Mouse (Mus musculus): ENCODE results near the gene Gck.

Gck gene

DNA sequence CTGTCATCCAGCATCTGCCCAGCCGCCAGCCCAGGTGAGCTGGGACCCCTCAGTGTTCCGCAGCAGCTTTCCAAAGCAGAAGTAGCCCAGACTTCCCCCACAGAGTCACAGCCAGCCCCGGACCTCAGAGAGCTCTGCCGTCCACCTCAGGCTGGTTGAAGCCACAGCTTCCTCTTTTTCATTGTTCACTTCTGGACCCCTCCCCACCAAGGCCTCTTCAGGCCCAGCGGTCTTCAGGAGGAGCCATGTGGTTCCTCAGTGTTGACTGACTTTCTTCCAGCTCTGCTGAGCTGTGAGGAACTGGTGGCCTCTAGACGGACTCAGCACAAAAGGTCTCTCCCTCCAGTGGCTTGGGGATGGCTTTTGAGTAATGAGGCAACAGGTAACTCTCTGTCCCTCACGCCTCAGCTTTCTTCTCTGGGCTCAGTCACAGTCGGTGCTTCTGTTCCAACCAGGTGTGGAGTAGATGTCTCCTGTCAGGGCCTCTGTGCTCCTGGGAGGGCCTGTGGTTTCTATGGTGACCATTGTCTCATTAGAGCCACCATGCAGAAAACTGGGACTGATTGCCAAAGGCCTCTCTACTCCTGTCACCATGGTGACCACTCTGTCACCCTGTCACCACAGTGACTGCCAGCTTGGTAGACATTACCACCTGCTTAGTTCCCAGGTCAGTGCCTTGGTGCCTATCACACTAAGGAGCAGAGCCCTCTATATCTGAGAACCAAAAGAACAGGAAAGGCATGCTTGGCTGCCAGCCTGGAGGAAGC lies at the start of gene Gck:
Gene Gck (minus strand): TSS at position 496 of the 767 bp plus-strand sequence.
- DNase-seq (ENCODE audit: low spot score in 2 of 2), result no peak

DNA sequence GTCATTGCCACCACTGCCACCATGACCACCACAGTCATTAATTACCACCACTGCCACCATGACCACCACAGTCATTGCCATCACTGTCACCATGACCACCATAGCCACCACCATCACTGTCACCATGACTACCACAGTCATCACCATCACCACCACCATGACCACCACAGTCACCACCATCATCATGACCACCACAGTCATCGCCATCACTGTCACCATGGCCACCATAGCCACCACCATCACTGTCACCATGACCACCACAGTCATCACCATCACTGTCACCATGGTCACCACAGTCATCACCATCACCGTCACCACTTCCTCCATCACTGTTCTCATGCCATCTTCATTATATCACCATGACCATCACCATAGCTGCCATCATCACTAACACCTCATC lies 48.6 kb upstream of the Gck start:
- no peak for DNase-seq (ENCODE audit: low spot score in 2 of 2)

DNA sequence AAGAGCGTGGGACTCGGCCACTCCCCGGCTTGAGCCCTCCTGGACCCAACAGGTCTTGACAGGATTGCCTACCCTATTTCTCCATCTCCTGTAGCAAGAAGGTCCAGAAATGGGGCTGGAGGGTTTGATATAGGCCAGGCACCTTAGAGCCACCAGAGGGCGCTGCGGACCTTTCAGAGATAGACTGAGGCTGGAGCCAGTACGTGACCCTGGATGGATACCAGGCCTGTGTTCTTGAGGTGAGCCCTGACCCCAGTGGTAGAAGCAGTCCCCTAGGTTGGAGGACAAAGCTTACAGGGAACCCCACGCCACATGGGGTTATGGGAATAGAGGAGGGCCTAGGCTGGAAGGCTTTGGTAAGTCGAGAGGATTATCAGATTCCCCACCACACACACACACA lies 46.1 kb upstream of the Gck start:
- DNase-seq (ENCODE audit: low spot score in 2 of 2), result peak; percentile 79 to 87

DNA sequence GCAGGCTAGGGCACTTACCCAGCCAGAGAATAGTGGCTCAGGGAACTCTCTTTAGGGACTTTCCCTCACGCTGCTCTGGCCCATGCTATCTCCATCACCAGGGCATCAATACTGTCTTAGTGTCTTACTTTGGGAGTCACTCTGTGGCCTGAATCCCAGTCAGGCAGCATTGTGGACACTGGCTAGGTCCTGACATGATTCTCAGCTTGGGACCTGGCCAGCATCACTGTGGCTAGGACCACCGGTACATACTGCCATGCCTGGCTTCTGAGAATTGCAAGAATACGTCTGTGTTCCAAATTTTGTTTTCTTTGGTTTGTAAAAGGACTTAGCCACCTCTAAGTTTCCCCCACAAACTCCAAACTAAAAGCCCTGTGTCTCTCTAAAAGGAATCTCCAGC lies 45.0 kb upstream of the Gck start:
- DNase-seq (ENCODE audit: low spot score in 2 of 2), result no peak

DNA sequence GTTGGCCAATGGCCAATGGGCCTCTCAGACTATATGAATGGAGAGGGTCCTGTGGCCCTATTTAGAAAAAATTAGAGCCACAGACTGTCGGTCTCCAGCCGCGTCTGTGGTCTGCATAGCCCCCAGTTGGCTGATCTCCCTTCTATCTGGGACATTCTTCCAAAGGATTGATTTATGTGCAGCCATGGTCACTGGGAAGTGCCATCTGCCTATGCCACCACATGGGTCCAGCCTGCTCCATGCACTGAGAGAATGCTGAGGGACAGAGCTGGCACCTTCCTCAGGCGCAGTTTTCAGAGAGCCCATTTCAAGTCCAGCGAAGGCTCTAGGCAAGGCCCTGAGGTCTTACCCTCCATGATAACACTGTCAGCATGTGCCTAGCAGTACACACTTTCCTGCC lies 44.3 kb upstream of the Gck start:
- no peak for DNase-seq (ENCODE audit: low spot score in 2 of 2)

DNA sequence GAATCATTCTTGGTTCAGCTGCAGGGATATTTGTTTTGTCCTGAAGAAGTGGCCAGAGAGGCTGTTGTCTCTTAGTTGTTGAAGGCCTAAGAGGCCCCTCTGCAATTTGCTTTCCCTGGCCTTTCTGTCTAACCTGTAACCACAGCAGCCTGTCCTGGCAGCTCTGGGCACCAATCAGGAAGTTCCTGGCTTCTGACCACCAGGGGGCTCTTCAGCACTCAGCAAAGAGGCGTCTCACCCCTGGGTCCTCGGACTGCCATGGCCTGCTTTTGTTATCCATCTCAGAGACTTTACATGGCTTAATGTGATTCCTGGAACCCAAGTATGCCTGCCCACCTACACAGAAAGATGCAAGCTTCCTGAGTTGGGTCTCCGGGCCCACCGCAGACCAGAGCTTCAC lies 41.0 kb upstream of the Gck start:
- DNase-seq (ENCODE audit: low spot score in 2 of 2), result no peak

DNA sequence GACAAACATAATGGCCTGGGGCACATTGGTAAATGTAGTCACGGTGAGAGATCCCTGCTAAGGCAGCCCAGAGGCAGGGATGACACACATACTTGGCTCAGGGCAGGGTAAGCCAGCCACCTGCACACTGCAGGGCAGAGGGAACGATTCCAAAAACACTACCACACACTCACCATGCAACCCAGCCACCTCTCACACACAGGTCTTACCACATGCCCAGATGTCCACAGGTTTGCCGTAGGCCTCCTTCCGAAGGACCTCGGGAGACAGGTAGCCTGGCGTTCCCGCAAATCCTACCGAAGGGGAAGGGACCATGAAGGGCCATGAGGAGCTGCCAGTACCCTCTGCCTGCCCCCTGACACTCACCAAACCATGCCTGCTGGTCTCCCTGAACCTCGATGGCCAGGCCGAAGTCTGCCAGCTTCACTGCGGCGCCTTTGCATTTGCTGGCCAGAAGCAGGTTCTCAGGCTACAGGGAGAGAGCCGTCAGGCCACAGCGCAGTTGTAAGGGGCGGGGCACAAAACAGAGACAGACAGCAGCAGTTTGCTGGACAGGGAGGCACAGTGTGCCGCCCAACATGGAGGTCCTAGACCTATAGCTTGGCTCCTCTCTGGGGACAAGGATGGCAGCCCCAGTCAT lies 40.2 kb upstream of the Gck start:
- DNase-seq (ENCODE audit: low spot score in 2 of 2), result no peak

DNA sequence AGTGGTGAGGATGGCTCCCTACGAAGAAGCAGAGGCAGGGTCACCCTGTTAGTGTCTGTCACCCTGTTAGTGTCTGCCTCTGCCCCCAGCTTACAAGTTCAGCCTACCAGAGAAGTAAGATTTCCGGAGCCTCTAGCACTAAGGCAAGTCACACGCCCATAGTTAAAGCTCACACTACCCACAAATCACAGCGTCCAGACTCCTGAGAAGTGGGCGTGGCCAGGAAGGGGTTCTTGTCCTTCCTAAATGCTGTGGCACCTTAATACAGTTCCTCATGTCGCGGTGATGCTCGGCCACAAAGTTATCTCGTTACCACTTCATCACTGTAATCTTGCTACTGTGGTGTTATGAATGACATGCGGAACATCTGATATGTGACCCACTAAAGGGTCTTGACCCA lies 38.2 kb upstream of the Gck start:
- DNase-seq (ENCODE audit: low spot score in 2 of 2), result no peak

DNA sequence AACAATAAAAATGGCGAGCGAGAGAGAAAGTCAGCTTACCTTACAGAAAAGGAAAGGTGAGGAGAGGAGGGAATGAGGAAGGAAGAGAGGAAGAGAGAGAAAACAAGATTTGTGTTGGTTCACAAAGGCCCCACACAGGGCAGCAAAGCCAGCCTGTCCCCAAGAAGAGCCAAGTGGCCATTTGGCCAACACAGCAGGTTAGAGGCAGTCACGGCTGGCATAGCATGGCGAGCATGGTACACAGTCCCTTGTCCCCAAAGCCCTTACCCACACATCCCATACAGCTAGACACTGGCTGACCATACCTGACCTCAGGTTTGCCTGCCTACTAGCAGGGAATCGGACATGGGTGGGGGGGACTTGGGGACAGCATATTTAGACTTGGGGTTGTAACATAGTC lies 33.7 kb upstream of the Gck start:
- DNase-seq (ENCODE audit: low spot score in 2 of 2), result no peak

DNA sequence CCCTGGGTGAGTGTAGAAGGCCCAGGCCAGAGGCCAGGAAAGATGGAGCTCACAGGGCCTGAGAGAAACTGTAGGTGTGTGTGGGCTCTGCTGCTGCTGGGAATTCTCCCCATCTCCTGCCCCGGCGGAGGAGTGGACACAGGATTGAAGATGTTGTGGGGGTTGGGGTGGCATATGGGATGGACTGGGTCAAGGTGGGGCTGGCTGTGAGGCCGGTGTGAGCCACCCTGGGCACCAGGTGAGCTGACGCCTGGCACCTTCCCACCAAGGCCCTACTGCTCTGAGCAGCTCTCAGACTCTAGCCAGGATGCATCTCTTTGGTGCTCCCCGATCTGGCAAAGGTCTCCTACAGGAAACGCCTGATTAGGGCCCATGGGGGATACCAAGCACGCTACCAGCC lies 31.4 kb upstream of the Gck start:
- no peak for DNase-seq (ENCODE audit: low spot score in 2 of 2)

DNA sequence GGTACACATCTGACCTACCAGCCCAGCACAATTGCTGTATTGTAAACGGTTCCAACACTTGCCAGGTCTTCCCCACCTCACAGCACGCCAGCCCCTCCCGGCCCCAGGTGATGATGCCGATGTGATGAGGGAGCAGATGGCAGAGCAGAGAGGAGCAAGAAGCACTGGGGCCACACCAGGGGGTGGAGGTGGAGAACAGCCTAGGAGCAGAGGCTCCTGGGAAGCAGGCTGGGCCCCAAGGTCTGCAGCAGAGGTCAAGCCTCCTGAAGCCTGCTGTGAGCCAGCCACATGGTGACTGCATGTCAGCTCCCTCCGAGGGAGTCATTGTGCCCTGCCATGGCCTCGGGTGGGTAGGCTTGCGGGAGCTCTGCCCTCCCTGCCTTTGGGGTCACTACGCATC lies 30.7 kb upstream of the Gck start:
- DNase-seq (ENCODE audit: low spot score in 2 of 2), result no peak

DNA sequence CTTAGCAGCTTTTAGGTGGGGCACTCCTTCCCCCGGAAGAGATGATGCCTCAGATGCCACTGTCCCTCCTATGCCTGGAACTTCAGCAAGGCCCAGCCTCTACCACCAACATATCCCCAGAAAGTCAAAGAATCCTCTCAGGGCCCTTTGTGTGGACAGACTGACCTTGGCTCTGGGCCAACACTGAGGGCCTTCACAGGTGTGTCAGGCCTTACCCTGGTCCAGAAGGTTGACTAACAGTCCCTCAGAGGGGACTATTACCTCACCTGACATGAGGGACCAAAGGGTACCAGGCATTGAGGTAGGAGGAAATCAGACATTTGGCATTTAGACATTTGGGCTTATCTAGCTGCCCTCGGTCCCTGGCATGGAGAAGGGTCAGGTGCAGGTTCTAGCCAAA lies 30.2 kb upstream of the Gck start:
- no peak for DNase-seq (ENCODE audit: low spot score in 2 of 2)

DNA sequence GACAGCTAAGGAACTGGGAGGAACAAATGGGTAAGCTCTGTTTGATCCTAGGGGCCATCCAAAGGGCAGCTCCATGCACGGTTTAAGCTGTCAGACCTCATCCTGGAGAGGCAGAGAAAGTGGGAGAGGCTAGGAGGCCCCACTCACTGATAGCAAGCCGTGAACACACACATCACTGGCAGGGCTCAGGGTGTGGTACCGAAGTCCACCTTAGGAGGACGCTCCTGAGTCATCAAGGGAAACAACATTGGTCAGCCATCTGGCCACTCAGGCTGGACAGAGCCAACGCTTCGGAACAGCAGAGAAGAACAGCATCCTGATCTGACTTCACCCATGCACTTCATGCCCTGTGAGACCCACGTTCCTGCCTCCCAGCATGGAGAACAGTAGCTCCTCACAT lies 29.2 kb upstream of the Gck start:
- no peak for DNase-seq (ENCODE audit: low spot score in 2 of 2)

DNA sequence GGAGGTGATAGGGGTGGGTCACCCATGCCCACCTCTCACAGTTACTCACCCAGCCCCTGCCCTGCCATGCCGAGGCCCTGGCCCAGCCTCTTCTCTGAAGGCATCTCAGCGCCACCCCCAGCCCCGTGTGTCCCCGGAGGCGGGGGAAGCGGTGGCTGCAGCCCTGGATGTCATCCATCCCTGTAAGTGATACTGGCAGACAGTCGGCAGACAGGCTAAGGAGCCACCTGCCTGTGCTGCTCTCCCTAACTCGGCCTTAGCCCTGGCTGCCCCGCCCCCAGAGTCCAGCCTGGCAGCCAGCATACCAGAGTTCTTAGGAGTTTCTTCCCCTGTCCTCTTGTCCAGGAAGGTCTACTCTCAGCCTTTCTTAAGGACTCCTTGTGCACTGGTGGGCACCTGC lies 26.2 kb upstream of the Gck start:
- no peak for DNase-seq (ENCODE audit: low spot score in 2 of 2)

DNA sequence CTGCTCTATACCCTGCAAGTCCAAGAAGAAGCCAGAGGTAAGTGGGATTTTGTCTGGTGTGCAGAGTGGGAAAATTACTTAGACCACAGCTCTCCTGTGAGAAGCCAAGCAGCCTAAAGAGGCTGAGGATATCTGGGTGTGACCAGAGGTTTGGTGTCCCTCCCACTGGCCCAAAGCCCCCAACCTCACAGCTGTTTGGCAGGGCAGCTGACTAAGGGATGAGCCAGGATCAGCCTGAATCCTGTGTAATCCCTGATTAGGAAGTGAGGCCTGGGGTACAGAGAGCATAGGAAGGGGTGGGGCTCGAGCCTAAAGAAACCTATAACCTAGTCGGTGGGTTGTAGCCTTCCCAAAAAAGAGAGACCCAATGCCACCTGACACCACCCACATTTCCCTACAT lies 25.2 kb upstream of the Gck start:
- DNase-seq (ENCODE audit: low spot score in 2 of 2), result no peak

DNA sequence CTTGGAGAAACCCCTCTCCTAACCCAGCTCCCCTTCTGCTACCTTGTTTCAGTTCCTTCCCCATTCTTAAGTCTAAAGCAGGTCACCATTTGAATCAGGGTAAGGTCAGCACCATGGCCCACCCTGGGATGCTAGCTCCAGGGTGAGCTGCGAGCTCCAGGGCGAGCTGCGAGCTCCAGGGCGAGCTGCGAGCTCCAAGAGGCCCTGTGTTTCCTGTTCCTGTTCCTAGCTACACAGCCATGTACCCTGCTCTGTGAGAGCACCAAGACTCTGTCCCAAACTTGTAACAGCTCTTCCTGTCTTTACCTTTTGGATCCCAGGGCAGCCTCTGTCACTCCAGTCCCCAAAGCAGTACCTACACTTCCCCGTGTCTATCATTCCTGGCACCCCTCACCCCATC lies 24.2 kb upstream of the Gck start:
- DNase-seq (ENCODE audit: low spot score in 2 of 2), result no peak

DNA sequence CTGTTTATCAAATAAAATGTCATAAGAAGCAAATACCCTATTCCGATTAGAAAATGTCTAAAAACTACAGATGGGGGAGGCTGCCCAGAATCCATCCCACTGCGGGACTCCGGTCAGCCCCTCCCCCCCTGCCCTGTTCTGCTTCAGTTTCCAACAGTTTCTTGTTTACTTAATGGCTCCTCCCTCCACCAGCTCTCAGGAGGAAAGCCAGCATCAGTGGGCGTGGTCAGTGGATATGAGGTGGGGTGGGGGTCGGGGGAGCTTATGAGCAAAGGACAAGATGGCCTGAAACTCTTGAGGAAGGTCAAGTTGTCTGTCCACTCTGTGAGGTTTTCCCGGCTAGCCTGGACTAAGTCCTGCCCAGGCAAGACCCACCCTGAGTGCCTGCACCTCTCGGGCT lies 23.3 kb upstream of the Gck start:
- DNase-seq (ENCODE audit: low spot score in 2 of 2), result no peak

DNA sequence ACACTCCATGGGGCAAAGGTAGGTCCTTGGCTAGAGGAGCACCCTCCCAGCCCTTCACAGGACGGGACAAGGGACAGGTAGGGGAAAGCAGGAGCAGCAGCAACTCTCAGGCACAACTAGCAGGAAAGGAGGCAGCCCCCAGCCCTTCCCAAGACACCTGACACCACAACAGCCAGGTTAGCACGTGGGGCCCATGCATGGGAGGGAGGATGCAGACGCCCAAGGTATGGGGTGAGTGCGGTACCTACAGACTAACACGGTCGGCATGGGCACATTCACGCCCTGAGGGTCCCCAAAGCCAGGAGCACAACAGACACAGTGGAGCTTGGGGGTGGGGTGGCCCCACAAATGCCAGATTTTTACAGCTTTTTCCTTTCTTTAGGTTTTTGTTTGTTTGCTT lies 21.3 kb upstream of the Gck start:
- DNase-seq (ENCODE audit: low spot score in 2 of 2), result no peak

DNA sequence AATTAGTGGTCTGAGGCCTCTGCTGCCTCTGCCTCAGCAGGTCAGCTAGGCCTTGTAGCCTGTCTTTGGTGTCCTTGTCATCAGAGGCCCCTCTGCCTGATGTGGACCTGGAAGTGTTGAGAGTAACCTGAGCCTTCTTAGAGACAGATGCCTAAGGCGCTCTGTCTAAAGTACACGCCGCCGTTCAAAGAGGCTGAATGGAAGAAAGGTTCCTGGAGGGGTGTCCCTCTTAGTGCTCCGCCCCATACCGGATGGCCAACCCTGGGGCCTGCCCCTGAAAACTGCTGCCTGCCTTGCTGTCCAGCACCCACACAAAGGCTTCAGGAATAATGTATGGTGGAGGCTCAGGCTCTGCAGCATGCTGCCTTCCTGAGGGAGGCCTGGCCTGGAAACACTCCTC lies 18.3 kb upstream of the Gck start:
- peak in 1 of 2 experiments; percentile 8 for DNase-seq (ENCODE audit: low spot score in 2 of 2)

DNA sequence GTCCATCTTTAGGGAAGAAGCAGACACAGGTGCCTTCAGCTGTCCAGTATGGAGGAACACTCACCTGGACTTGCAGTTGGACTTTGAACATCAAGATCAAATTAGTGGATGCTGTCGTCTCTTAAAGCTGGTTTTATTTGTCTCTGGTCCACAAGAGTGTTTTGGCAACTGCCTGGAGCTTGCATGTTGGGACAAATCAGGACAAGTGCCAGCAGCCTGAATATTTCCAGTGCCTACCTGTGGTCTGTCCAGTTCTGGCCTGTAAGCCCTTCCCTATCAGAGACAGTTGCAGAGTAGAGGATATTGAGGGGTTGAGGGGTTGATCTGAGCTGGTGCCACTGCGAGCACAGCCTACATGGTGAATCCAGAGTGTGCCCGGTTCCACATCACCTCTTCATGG lies 16.9 kb upstream of the Gck start:
- DNase-seq (ENCODE audit: low spot score in 2 of 2), result no peak

DNA sequence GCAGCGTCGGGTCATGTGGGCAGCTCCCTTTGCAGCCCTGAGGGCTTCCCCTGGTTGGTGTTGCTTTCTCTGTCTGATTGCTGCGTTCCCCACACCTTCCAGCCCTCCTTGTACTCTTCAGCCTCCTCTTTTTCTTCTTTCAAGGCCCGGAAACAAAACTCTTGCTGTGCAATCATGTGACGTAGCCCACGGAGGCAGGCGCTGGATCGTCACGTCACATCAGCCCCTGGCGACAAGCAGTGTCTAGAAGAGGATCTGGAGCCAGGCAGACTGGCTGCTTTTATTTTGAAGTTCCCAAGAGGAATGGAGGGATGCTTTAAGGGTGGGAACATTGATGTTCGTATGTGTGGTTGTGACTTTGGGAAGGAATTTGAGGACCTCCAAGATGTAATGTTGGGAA lies 16.0 kb upstream of the Gck start:
- DNase-seq (ENCODE audit: low spot score in 2 of 2), result no peak

DNA sequence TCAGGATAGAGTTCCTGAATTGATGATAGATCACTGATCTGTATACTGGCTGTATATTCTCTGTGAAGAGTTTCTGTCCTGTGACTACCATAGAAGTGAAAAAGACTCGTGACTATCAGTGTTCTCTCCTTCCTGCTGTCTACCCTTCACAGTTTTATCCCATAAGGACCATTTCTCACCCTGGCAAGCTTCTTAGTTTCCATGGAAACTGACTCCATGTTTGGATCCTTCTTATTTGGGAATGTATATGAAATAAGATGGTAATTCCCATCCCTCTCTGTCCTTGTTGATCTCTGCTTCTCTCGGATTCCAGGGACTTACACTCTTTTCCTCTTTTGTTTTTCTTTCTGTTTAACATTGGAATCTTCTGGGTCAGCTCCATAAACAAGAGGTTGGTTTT lies 10.2 kb upstream of the Gck start:
- peak in 1 of 2 experiments; percentile 2 for DNase-seq (ENCODE audit: low spot score in 2 of 2)

DNA sequence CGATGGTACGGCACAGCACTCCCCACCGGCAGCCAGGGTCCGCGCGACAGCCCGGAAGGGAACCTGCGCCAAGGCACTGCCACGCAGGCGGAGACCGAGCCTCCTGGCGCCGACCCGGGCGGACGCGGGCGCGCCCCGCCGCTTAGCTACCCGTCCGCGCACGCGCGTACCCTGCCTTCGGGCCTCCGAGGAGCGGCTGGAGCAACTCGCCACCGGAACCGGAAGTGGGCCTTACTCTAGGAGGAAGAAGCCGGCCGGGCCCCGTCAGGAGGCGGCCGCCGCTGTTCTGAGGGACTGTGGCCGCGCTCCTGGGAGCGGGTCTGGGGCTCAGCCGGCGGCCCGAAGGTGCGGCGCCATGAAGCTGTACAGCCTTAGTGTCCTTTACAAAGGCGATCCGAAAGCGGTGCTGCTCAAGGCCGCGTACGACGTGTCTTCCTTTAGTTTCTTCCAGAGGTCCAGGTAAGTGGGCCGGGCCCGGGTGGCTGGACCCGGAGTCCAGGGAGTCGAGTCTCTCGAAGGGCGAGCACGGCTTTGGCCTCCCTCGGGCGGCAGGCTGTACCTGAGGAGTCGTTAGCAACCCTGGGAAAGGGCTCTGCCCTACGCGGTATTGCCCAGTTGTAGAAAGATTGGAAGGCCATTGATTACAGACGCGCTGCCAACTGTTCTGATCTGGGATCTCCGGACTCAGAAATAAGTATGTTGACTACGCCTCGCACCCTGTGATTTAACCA lies 5.8 kb upstream of the Gck start, which contains the start of gene Ykt6:
Gene Ykt6 (plus strand): TSS at position 148 of the 731 bp plus-strand sequence.
- peak; percentile 93 to 94 for DNase-seq (ENCODE audit: low spot score in 2 of 2)
